Mouse (Mus musculus): ENCODE measurements around the gene Gm9736.
"Not testable (repeated sequence)": the region's sequence is repeated elsewhere in the genome, so short reads cannot be mapped to it uniquely, and the experiment has no call there.

The Gm9736 gene

DNA sequence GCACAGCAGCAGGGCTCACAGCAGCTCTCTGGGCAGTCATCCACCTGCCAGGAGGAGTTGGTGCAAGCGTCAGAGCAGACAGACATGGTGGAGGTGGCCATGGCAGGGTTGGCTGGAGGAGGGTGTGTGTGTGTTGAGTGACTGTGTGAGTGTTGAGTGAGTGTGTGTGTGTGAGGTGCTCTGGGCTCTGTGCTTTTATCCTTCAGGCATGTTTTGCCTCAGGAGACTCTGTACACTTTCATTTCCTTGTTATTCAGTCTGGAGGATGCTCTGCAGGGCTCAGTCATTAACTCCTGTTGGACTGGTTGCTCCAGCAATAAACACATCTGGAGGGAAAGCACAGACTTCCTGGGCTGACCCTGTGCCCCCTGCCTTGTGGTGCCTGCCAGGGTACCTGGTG is at the start of gene Gm9736:
Gene Gm9736, minus strand, starts transcription at position 101 of the 400 bp plus-strand sequence.
- DNase-seq (ENCODE audit: low spot score) = not testable (repeated sequence)

DNA sequence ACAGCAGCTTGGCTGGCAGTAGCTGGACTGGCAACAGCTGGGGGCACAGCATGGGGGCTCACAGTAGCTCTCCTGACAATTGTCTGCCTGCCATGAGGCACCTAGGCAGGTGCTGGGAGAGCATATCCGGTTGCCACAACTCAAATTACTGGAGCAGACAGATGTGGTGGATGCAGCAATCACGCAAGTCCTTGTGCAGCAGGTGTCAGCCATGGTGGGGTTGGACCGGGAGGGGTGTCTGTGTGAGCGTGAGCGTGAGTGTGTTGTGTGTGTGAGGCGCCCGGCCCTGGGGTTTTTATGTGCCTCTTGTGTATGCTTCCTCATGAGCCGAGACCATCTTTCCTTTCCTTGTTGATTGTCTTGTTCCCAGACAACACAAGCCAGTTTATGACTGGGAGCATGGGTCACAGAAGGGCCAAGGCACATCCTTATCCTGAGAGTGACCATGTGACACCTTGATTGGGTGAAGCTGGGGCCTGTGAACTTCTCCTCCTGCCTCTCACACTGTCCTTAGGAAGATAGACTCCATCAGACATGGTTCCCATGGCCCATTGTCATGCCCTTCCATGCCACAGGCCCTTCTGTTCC is 47.9 kb upstream of the Gm9736 start, which contains the start of gene Gm19668:
Gene Gm19668, minus strand, starts transcription at position 213 of the 588 bp plus-strand sequence.
- no peak for DNase-seq (ENCODE audit: low spot score)

DNA sequence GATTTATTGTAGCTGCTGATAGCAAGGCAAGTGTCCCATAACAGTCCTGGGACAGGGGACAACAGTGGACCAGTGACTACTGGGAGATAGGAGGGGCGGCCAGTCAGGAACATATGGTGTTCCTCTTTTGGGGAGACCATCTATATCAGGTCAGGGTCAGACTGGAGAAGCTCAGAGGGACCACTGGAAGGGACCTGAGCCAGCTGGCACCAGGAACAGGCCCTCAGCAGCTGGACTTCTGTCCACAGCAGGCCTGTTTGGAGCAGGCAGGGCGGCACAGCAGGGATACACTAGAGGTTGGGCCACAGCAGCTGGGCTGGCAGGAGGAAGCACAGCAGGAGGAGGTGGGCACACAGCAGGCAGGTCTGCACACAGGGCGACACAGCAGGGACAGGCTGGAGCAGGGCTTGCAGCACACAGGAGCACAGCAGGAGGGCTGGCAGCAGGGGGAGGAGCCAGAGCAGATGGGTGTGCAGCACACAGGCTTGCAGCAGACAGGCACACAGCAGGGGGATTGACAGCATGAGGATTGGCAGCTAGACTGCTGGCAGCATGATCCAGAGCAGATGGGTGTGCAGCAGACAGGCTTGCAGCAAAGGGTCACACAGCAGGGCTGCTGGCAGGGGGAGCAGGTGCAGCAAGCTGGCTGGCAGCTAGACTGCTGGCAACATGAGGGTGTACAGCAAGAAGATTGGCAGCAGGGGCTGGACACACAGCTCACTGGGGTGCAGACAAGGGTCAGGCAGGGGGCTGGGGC is 47.2 kb upstream of the Gm9736 start:
- not testable (repeated sequence) for DNase-seq (ENCODE audit: low spot score)

DNA sequence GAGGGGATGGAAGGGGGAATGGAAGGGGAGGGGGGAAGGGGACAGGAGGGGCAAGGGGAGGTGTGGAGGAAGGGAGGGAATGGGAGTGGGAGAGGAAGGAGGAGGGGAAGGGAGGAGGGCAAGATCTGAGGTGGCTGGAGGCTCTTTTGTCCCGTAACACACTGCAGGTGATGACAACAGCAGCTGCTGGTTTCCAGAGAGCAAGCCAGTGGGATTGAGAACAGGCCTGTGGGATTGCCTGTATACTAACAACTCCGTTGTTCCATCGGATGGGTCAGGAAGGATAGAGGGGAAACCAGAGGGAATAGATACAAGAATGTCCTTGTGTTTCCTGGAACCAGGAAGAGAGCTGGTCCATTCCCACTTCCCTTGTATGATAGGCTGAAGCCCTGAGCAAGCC is 46.5 kb upstream of the Gm9736 start:
- no peak for DNase-seq (ENCODE audit: low spot score)

DNA sequence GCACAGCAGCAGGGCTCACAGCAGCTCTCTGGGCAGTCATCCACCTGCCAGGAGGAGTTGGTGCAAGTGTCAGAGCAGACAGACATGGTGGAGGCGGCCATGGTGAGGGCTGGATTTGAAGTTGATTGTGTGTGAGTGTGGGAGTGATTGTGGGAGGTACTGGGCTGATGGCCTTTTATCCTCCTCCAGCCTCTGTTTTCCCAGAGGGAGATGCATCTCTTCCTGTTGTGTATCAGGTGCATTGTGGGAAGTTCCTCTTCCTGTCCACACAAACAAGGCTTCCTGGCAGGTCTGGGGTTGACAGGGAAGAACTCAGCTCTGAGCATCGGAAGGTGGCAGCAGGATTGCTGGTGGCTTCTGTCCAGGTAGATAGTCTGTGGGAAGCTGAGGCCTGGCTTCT is 43.8 kb upstream of the Gm9736 start, which contains the start of gene Gm9639:
Gene Gm9639, minus strand, starts transcription at position 101 of the 400 bp plus-strand sequence.
- DNase-seq (ENCODE audit: low spot score) = no peak

DNA sequence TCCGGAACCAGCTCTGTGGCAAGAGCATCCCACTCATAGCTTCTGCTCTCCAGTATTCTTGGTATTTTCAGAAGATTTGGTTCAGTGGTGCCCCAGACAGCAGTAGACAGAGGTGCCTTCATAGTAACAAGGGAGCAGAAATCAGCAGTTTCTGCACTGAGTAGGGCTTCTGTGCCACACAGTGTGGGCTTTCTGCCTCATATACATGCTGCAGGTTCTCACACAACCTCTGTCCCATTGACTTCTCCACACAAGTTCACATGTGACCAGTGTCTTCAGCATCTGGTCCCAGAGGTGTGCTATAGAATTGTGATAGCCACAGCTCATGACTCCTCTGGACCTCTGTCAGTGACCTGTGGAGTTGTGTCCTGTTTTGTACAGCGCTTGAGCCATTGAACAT is 37.5 kb upstream of the Gm9736 start:
- DNase-seq (ENCODE audit: low spot score) = no peak

DNA sequence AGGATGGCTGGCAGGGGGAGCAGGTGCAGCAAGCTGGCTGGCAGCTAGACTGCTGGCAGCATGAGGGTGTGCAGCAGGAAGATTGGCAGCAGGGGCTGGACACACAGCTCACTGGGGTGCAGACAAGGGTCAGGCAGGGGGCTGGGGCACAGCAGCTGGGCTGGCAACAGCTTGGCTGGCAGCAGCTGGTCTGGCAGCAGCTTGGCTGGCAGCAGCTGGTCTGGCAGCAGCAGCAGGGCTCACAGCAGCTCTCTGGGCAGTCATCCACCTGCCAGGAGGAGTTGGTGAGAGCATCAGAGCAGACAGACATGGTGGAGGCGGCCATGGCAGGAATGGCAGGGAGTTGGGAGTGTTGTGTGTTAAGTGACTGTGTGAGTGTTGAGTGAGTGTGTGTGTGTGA is 36.7 kb upstream of the Gm9736 start, which contains the start of gene Gm7137:
Gene Gm7137, minus strand, starts transcription at position 325 of the 400 bp plus-strand sequence.
- DNase-seq (ENCODE audit: low spot score) = not testable (repeated sequence)

DNA sequence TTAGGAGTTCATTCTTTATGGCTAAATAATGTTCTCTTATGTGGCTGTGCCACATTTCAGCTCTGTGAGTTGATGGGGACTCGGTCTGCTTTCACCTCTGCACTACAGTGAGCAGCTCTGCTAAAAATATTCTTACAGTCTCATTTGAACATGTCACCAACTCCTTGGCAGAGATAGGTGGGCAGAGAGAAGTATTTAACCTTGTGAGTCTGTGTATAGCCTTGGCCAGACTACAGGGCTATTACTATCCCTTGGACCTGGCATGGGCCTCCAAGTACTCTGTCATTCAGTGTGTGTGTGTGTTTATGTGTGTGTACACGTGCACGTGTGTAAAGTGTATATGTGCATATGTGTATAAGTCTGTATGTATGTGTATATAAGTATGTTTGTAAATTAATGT is 32.2 kb upstream of the Gm9736 start:
- not testable (repeated sequence) for DNase-seq (ENCODE audit: low spot score)

DNA sequence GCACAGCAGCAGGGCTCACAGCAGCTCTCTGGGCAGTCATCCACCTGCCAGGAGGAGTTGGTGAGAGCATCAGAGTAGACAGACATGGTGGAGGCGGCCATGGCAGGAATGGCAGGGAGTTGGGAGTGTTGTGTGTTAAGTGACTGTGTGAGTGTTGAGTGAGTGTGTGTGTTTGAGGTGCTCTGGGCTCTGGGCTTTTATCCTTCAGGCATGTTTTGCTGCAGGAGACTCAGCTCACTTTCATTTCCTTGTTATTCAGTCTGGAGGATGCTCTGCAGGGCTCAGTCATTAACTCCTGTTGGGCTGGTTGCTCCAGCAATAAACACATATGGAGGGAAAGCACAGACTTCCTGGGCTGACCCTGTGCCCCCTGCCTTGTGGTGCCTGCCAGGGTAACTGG is 31.3 kb upstream of the Gm9736 start, which contains the start of gene Gm3250:
Gene Gm3250, minus strand, starts transcription at position 101 of the 400 bp plus-strand sequence.
- DNase-seq (ENCODE audit: low spot score) = not testable (repeated sequence)

DNA sequence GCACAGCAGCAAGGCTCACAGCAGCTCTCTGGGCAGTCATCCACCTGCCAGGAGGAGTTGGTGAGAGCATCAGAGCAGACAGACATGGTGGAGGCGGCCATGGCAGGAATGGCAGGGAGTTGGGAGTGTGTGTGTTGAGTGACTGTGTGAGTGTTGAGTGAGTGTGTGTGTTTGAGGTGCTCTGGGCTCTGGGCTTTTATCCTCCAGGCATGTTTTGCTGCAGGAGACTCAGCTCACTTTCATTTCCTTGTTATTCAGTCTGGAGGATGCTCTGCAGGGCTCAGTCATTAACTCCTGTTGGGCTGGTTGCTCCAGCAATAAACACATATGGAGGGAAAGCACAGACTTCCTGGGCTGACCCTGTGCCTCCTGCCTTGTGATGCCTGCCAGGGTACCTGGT is 25.7 kb upstream of the Gm9736 start, which contains the start of gene Gm7138:
Gene Gm7138, minus strand, starts transcription at position 101 of the 400 bp plus-strand sequence.
- not testable (repeated sequence) for DNase-seq (ENCODE audit: low spot score)

DNA sequence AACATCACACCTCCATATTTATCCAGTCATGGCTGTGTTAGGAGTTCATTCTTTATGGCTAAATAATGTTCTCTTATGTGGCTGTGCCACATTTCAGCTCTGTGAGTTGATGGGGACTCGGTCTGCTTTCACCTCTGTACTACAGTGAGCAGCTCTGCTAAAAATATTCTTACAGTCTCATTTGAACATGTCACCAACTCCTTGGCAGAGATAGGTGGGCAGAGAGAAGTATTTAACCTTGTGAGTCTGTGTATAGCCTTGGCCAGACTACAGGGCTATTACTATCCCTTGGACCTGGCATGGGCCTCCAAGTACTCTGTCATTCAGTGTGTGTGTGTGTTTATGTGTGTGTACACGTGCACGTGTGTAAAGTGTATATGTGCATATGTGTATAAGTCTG is 21.0 kb upstream of the Gm9736 start:
- not testable (repeated sequence) for DNase-seq (ENCODE audit: low spot score)

DNA sequence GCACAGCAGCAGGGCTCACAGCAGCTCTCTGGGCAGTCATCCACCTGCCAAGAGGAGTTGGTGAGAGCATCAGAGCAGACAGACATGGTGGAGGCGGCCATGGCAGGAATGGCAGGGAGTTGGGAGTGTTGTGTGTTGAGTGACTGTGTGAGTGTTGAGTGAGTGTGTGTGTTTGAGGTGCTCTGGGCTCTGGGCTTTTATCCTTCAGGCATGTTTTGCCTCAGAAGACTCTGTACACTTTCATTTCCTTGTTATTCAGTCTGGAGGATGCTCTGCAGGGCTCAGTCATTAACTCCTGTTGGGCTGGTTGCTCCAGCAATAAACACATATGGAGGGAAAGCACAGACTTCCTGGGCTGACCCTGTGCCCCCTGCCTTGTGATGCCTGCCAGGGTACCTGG is 20.1 kb upstream of the Gm9736 start, which contains the start of gene Gm3238:
Gene Gm3238, minus strand, starts transcription at position 101 of the 400 bp plus-strand sequence.
- DNase-seq (ENCODE audit: low spot score) = not testable (repeated sequence)

DNA sequence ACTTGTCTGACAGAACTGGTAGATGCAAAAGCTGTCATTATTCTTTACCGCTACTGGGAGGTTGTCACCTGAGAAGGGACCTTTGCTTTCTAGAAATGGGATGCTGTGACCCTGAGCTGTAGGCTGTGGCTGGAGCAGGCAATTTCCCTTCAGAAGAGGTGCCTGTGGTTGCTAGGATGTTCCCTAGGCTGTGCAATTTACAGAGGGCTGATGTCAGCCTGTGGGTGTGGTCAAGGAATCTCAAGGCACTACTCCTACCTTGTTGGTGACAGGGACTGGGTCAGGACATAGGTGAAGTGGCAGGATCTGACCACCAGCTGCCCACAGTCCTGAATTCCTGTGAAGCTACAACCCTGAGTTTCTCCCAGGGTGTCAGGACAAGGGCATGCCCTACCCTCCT is 18.6 kb upstream of the Gm9736 start:
- no peak for DNase-seq (ENCODE audit: low spot score)

DNA sequence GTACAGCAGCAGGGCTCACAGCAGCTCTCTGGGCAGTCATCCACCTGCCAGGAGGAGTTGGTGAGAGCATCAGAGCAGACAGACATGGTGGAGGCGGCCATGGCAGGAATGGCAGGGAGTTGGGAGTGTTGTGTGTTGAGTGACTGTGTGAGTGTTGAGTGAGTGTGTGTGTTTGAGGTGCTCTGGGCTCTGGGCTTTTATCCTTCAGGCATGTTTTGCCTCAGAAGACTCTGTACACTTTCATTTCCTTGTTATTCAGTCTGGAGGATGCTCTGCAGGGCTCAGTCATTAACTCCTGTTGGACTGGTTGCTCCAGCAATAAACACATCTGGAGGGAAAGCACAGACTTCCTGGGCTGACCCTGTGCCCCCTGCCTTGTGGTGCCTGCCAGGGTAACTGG is 8.4 kb upstream of the Gm9736 start, which contains the start of gene Gm3233:
Gene Gm3233, minus strand, starts transcription at position 101 of the 400 bp plus-strand sequence.
- DNase-seq (ENCODE audit: low spot score) = not testable (repeated sequence)

DNA sequence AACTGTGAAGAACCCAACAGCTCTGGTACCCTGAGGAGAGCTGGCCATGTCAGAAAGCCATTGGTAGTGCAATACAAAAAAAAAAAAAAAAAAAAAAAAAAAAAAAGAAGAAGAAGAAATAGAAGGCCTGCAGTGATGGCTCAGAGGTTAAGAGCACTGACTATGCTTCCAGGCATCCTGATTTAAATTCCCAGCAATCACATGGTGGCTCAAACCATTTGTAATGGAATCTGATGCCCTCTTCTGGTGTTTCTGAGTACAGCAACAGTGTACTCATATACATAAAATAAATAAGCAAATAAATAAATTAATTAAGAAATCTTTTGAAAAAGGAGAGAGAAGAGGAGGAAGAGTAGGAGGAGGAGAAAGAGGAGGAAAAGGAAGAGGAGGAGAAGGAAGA is 2.3 kb upstream of the Gm9736 start:
- DNase-seq (ENCODE audit: low spot score) = no peak

DNA sequence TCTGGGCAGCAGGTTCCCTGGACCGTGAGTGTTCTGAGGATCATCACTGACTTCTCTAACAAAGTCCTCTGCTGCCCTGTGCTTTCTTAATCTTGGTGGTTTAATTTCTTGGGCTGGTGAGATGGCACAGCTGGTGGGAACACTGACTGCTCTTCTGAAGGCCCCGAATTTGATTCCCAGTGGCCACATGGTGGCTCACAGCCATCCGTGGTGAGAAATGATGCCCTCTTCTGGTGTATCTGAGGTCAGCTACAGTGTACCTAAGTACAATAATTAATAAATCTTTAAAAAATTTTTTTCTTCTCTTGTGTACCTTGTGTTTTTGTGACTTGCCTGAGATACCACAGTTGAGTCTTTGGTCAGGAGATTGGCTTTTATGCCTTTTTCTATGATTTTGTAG is 1.2 kb upstream of the Gm9736 start:
- DNase-seq (ENCODE audit: low spot score) = not testable (repeated sequence)

DNA sequence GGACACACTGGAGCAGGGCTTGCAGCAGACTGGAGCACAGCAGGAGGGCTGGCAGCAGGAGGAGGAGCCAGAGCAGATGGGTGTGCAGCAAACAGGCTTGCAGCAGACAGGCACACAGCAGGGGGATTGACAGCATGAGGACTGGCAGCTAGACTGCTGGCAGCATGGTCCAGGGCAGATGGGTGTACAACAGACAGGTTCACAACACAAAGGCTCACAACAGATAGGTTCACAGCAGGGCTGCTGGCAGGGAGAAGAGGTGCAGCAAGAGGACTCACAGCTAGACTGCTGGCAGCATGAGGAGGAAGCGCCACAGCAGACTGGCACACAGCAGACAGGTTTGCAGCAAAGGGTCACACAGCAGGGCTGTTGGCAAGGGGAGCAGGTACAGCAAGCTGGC is 468 bp downstream of the Gm9736 start:
- not testable (repeated sequence) for DNase-seq (ENCODE audit: low spot score)

DNA sequence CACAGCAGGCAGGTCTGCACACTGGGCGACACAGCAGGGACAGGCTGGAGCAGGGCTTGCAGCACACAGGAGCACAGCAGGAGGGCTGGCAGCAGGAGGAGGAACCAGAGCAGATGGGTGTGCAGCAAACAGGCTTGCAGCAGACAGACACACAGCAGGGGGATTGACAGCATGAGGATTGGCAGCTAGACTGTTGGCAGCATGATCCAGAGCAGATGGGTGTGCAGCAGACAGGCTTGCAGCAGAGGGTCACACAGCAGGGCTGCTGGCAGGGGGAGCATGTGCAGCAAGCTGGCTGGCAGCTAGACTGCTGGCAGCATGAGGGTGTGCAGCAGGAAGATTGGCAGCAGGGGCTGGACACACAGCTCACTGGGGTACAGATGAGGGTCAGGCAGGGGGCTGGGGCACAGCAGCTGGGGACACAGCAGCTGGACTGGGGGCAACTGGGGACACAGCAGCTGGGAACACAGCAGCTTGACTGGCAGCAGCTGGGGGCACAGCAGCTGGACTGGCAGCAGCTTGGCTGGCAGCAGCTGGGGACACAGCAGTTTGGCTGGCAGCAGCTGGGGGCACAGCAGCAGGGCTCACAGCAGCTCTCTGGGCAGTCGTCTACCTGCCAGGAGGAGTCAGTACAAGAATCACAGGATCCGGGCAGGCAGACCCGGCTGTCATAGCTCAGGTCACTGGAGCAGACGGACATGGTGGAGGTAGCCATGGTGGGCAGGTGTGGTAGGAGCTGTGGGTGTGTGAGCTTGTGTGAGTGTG is 9.0 kb downstream of the Gm9736 start, which contains the start of gene Gm18596:
Gene Gm18596, minus strand, starts transcription at position 715 of the 765 bp plus-strand sequence.
- DNase-seq (ENCODE audit: low spot score) = not testable (repeated sequence)

DNA sequence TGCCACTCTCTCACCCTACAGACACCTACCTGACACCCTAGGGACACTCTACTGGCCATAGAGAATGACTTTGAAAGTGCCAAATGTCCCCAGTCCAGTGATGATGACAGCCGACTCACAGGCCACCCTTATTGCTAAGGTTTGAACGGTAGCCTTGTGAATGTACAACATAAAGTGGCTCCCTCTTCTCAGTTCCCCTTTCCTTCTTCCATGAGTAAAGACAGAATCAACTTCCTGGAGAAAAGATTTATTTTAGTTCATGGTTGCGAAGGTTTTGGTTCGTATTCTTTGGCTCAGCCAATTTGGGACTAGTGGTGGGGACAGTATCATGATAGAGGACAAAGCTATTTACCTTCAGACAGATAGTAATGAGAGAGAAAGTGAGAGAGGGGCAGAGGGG is 12.2 kb downstream of the Gm9736 start:
- no peak for DNase-seq (ENCODE audit: low spot score)

DNA sequence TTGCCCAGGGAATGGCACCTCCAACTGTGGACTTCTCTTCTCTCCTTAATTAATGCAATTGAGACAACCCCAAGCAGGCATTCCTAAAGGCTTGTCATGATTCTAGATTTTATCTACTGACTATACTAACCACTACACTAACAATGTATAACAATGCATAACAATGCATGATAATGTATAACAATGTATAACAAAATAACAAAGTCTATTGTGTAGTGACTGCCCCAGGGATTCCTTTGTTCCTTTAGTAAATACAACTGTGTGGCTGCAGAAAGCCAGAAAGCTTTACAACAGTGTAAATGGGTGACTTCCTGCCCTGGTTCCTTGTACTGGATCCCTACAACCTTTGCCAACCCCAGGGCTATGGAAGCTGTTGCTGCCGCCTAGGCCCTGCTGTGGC is 15.2 kb downstream of the Gm9736 start:
- DNase-seq (ENCODE audit: low spot score) = no peak

DNA sequence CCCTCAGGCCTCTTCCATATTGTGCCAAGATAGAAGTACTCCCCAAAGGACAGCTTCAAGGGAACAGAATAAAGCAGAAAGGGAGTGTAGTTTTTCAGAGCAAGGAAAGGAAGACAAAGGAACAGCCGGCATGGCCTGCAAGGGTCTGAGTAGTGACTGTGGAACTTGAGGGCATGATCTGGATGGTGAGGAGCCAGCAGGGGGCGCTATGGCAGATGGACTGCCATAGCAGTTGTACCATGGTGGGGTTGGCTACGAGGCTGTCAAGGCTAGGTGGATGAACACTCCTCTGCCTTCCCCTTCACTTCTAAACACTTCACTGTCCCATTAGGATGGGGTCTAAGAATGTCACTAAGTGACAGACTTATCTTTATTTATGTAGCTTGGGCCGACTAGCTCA is 21.9 kb downstream of the Gm9736 start:
- no peak for DNase-seq (ENCODE audit: low spot score)

DNA sequence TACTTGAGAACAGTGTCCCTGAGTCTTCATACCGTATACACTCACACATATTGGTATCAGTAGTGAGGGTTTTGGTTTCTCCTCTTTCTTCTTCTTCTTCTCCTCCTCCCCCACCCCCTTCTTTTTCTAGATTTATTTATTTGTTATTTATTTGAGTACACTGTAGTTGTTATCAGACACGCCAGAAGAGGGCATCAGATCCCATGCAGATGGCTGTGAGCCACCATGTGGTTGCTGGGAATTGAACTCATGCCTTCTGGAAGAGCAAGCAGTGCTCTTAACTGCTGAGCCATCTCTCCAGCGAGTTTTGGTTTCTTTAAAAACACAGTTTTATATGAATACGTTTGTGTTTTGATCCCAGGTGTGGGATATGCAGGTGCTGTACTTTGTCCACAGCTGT is 22.9 kb downstream of the Gm9736 start:
- no peak for DNase-seq (ENCODE audit: low spot score)
